Mouse (Mus musculus): Measurements from ENCODE around the gene Dag1. TPM values are rescaled to one million over a fixed set of nuclear protein-coding genes. Genes with fewer than 3 reads are reported as not detected.

Dag1 gene
- polyA plus RNA-seq, 1 experiment from 2014 or later: 107 TPM

GRCm38 (mm10) chr9:108266261-108266935, 2.6 kb upstream of the Dag1 start:
- no peak for ATAC-seq (ENCODE audit: low read depth)
- Histone ChIP-seq H3K27me3 (replicated peaks; ENCODE audit: control insufficient read depth, insufficient read depth, low read length) (no peaks in the 10 kb centered on the region), H3K4me2 (ENCODE audit: low read depth, low read length) (no peak overlapping the region), H3K27ac (replicated peaks; ENCODE audit: low read depth, low read length) (no peak overlapping the region), H3K9ac (ENCODE audit: low read depth, low read length) (no peak overlapping the region), H3K36me3 (ENCODE audit: control insufficient read depth, insufficient read depth, low read length) (no peaks in the 10 kb centered on the region), H3K9me3 (ENCODE audit: control insufficient read depth, low read length) (no peaks in the 10 kb centered on the region), H3K4me3 (ENCODE audit: low read depth, low read length) (no peak overlapping the region), H3K4me1 (ENCODE audit: control insufficient read depth, insufficient read depth, low read length) (peaks cover 22% of the 10 kb centered on the region)
- DNase-seq (ENCODE audit: low spot score): no peak
- WGBS: 48% methylated on average over 9 of the region's 10 CpGs

- Histone ChIP-seq H3K27ac (replicated peaks; ENCODE audit: low read depth, low read length) (peak overlapping the region; percentile 88), H3K27me3 (replicated peaks; ENCODE audit: control insufficient read depth, insufficient read depth, low read length) (no peaks in the 10 kb centered on the region), H3K4me3 (ENCODE audit: low read depth, low read length) (peak overlapping the region; percentile 95), H3K36me3 (ENCODE audit: control insufficient read depth, insufficient read depth, low read length) (no peaks in the 10 kb centered on the region), H3K4me2 (ENCODE audit: low read depth, low read length) (peak overlapping the region; percentile 80), H3K9me3 (ENCODE audit: control insufficient read depth, low read length) (no peaks in the 10 kb centered on the region), H3K9ac (ENCODE audit: low read depth, low read length) (peak overlapping the region; percentile 89), H3K4me1 (ENCODE audit: control insufficient read depth, insufficient read depth, low read length) (peaks cover 22% of the 10 kb centered on the region)
- WGBS: 10% methylated on average over 10 of the region's 10 CpGs
- DNase-seq (ENCODE audit: low spot score): no peak
- no peak; the same call in 1 of the 2 replicates for ATAC-seq (ENCODE audit: low read depth)
These were observed 598 bp upstream of the Dag1 start for GRCm38 (mm10) chr9:108264191-108264921.

- Histone ChIP-seq H3K9me3 (ENCODE audit: control insufficient read depth, low read length) (no peaks in the 10 kb centered on the region), H3K27ac (replicated peaks; ENCODE audit: low read depth, low read length) (peak overlapping the region; percentile 88), H3K36me3 (ENCODE audit: control insufficient read depth, insufficient read depth, low read length) (no peaks in the 10 kb centered on the region), H3K4me3 (ENCODE audit: low read depth, low read length) (peak overlapping the region; percentile 95), H3K9ac (ENCODE audit: low read depth, low read length) (peak overlapping the region; percentile 89), H3K27me3 (replicated peaks; ENCODE audit: control insufficient read depth, insufficient read depth, low read length) (no peaks in the 10 kb centered on the region), H3K4me1 (ENCODE audit: control insufficient read depth, insufficient read depth, low read length) (peaks cover 22% of the 10 kb centered on the region), H3K4me2 (ENCODE audit: low read depth, low read length) (peak overlapping the region; percentile 80)
- no peak for DNase-seq (ENCODE audit: low spot score)
- peak; percentile 56 for ATAC-seq (ENCODE audit: low read depth)
- WGBS: under 1% methylated on average over 39 of the region's 62 CpGs
These were observed 552 bp downstream of the Dag1 start for GRCm38 (mm10) chr9:108263131-108263681.

- H3K4me1 ChIP-seq (ENCODE audit: control insufficient read depth, insufficient read depth, low read length): peaks cover 22% of the 10 kb centered on the region
- WGBS: 38% methylated on average over 11 of the region's 11 CpGs
- H3K27ac ChIP-seq (replicated peaks; ENCODE audit: low read depth, low read length): peak overlapping the region; percentile 88
- H3K4me3 ChIP-seq (ENCODE audit: low read depth, low read length): peak overlapping the region; percentile 95
- no peaks in the 10 kb centered on the region for H3K36me3 ChIP-seq (ENCODE audit: control insufficient read depth, insufficient read depth, low read length)
- no peaks in the 10 kb centered on the region for H3K9me3 ChIP-seq (ENCODE audit: control insufficient read depth, low read length)
- peak overlapping the region; percentile 89 for H3K9ac ChIP-seq (ENCODE audit: low read depth, low read length)
- peak overlapping the region; percentile 80 for H3K4me2 ChIP-seq (ENCODE audit: low read depth, low read length)
- H3K27me3 ChIP-seq (replicated peaks; ENCODE audit: control insufficient read depth, insufficient read depth, low read length): no peaks in the 10 kb centered on the region
- ATAC-seq (ENCODE audit: low read depth) (no peak), DNase-seq (ENCODE audit: low spot score) (no peak)
These were observed 1.2 kb downstream of the Dag1 start for GRCm38 (mm10) chr9:108262494-108263049.

- Histone ChIP-seq H3K4me3 (ENCODE audit: low read depth, low read length) (peak overlapping the region; percentile 95), H3K4me2 (ENCODE audit: low read depth, low read length) (peak overlapping the region; percentile 80), H3K36me3 (ENCODE audit: control insufficient read depth, insufficient read depth, low read length) (no peaks in the 10 kb centered on the region), H3K27me3 (replicated peaks; ENCODE audit: control insufficient read depth, insufficient read depth, low read length) (no peaks in the 10 kb centered on the region), H3K27ac (replicated peaks; ENCODE audit: low read depth, low read length) (no peak overlapping the region), H3K9me3 (ENCODE audit: control insufficient read depth, low read length) (no peaks in the 10 kb centered on the region), H3K9ac (ENCODE audit: low read depth, low read length) (no peak overlapping the region; the same call in 1 of the 2 replicates), H3K4me1 (ENCODE audit: control insufficient read depth, insufficient read depth, low read length) (peaks cover 22% of the 10 kb centered on the region)
- WGBS: 70% methylated on average over 7 of the region's 7 CpGs
- no peak for DNase-seq (ENCODE audit: low spot score)
- ATAC-seq (ENCODE audit: low read depth): no peak
These were observed 1.9 kb downstream of the Dag1 start for GRCm38 (mm10) chr9:108261865-108262264.

- WGBS: 88% methylated on average over 4 of the region's 4 CpGs
- no peak overlapping the region for H3K9ac ChIP-seq (ENCODE audit: low read depth, low read length)
These were observed 3.2 kb downstream of the Dag1 start for GRCm38 (mm10) chr9:108260526-108260925.

GRCm38 (mm10) chr9:108252766-108253165, 11.0 kb downstream of the Dag1 start:
- ATAC-seq (ENCODE audit: low read depth): no peak
- Histone ChIP-seq H3K27ac (replicated peaks; ENCODE audit: low read depth, low read length) (no peak overlapping the region), H3K36me3 (ENCODE audit: control insufficient read depth, insufficient read depth, low read length) (peaks cover 28% of the 10 kb centered on the region), H3K9ac (ENCODE audit: low read depth, low read length) (no peak overlapping the region), H3K4me1 (ENCODE audit: control insufficient read depth, insufficient read depth, low read length) (no peaks in the 10 kb centered on the region), H3K4me2 (ENCODE audit: low read depth, low read length) (no peak overlapping the region), H3K27me3 (replicated peaks; ENCODE audit: control insufficient read depth, insufficient read depth, low read length) (no peaks in the 10 kb centered on the region), H3K9me3 (ENCODE audit: control insufficient read depth, low read length) (no peaks in the 10 kb centered on the region), H3K4me3 (ENCODE audit: low read depth, low read length) (no peak overlapping the region)
- WGBS: 91% methylated on average over 7 of the region's 7 CpGs
- DNase-seq (ENCODE audit: low spot score): no peak

More at GRCm38 (mm10) chr9:108260526-108260925, 3.2 kb downstream of the Dag1 start:
- Histone ChIP-seq H3K27me3 (replicated peaks; ENCODE audit: control insufficient read depth, insufficient read depth, low read length) (no peaks in the 10 kb centered on the region), H3K4me1 (ENCODE audit: control insufficient read depth, insufficient read depth, low read length) (peaks cover 22% of the 10 kb centered on the region), H3K9me3 (ENCODE audit: control insufficient read depth, low read length) (no peaks in the 10 kb centered on the region), H3K36me3 (ENCODE audit: control insufficient read depth, insufficient read depth, low read length) (no peaks in the 10 kb centered on the region), H3K4me3 (ENCODE audit: low read depth, low read length) (no peak overlapping the region), H3K27ac (replicated peaks; ENCODE audit: low read depth, low read length) (no peak overlapping the region), H3K4me2 (ENCODE audit: low read depth, low read length) (no peak overlapping the region)
- DNase-seq (ENCODE audit: low spot score) (no peak), ATAC-seq (ENCODE audit: low read depth) (no peak)

GRCm38 (mm10) chr9:108251877-108252276, 11.9 kb downstream of the Dag1 start:
- Histone ChIP-seq H3K9ac (ENCODE audit: low read depth, low read length) (no peak overlapping the region), H3K27me3 (replicated peaks; ENCODE audit: control insufficient read depth, insufficient read depth, low read length) (no peaks in the 10 kb centered on the region), H3K9me3 (ENCODE audit: control insufficient read depth, low read length) (no peaks in the 10 kb centered on the region), H3K4me3 (ENCODE audit: low read depth, low read length) (no peak overlapping the region), H3K4me1 (ENCODE audit: control insufficient read depth, insufficient read depth, low read length) (no peaks in the 10 kb centered on the region), H3K4me2 (ENCODE audit: low read depth, low read length) (no peak overlapping the region), H3K36me3 (ENCODE audit: control insufficient read depth, insufficient read depth, low read length) (peaks cover 30% of the 10 kb centered on the region), H3K27ac (replicated peaks; ENCODE audit: low read depth, low read length) (no peak overlapping the region)
- no peak for ATAC-seq (ENCODE audit: low read depth)
- WGBS: 93% methylated on average over 6 of the region's 6 CpGs
- DNase-seq (ENCODE audit: low spot score): no peak
